Mouse (Mus musculus) midbrain, postnatal 0 days (tissue): ENCODE measurements around the gene Eef2. TPM values are rescaled to one million over a fixed set of nuclear protein-coding genes. Genes with fewer than 3 reads are reported as not detected.
A peak's percentile ranks its signal among the peaks of the same experiment; 100 is the strongest.
"Not testable (repeated sequence)": the region's sequence is repeated elsewhere in the genome, so short reads cannot be mapped to it uniquely, and the experiment has no call there.

Experiments used
- ATAC-seq: fragments of 200-750 bp; cut with Nextera tagmentation; 2 replicates; pipeline ENCODE4 v1.8.0; 2017; ENCODE audit warnings: moderate number of reproducible peaks, mild to moderate bottlenecking, moderate TSS enrichment, moderate library complexity; ENCODE audit not compliant: low FRiP score
- DNase-seq: peaks from one replicate; pipeline ENCODE4 v3.0.0-alpha.2; 2015; ENCODE audit warnings: low spot score
- H3K27ac ChIP-seq: fragments of 300-500 bp; sonication (generic); 2 replicates; pipeline ENCODE4 v1.5.1; 2014; ENCODE audit warnings: low read depth, mild to moderate bottlenecking, low read length, mixed read lengths
- H3K27me3 ChIP-seq: fragments of 300-500 bp; sonication (generic); 2 replicates; pipeline ENCODE4 v1.6.1; 2014; ENCODE audit warnings: low read length, control low read depth, mixed read lengths; ENCODE audit not compliant: insufficient read depth
- H3K36me3 ChIP-seq: fragments of 300-500 bp; sonication (generic); 2 replicates; pipeline ENCODE4 v1.6.1; 2014; ENCODE audit warnings: low read length, control low read depth, mixed read lengths; ENCODE audit not compliant: insufficient read depth
- H3K4me1 ChIP-seq: fragments of 300-500 bp; sonication (generic); 2 replicates; pipeline ENCODE4 v1.6.1; 2014; ENCODE audit warnings: mild to moderate bottlenecking, control low read depth, antibody characterized with exemption, low read length, mixed read lengths; ENCODE audit not compliant: insufficient read depth
- H3K4me2 ChIP-seq: fragments of 300-500 bp; sonication (generic); 2 replicates; pipeline ENCODE4 v1.6.1; 2014; ENCODE audit warnings: low read depth, mild to moderate bottlenecking, low read length, mixed read lengths; ENCODE audit not compliant: poor library complexity, severe bottlenecking
- H3K4me3 ChIP-seq: fragments of 300-500 bp; sonication (generic); 2 replicates; pipeline ENCODE4 v1.5.1; 2014; ENCODE audit warnings: low read depth, mild to moderate bottlenecking, low read length, moderate library complexity
- H3K9ac ChIP-seq: fragments of 300-500 bp; sonication (generic); replicated peaks from 2 replicates; pipeline ENCODE4 v1.6.1; 2014; ENCODE audit warnings: mild to moderate bottlenecking, low read length, moderate library complexity, mixed read lengths; ENCODE audit not compliant: poor library complexity, severe bottlenecking
- H3K9me3 ChIP-seq: fragments of 300-500 bp; sonication (generic); 2 replicates; pipeline ENCODE4 v1.6.1; 2016; ENCODE audit warnings: low read length, control low read depth
- CTCF ChIP-seq: IDR thresholded peaks from 2 replicates; pipeline ENCODE4 v1.5.1; 2016; ENCODE audit warnings: antibody characterized with exemption, mild to moderate bottlenecking
- WGBS: fragments of 180-500 bp; shearing (Covaris S2); extraction: QIAGEN DNeasy Blood & Tissue Kit; methylation state at CpG from one replicate; pipeline ENCODE4 v1.1.7; 2014; 5-methylcytosine and 5-hydroxymethylcytosine counted together
- polyA plus RNA-seq: library from polyadenylated mRNA; unstranded; fragments of >200 nt; fragmentation: Nextera tagmentation; extraction: Ambion mirVana; gene quantifications from 2 replicates; pipeline ENCODE4 v1.2.1, GENCODE M21; 2015
- total RNA-seq: library from RNA; depleted of rRNA; stranded (reverse); fragments of >200 nt; gene quantifications from 2 replicates; pipeline ENCODE4 v1.2.3, GENCODE M21; 2014; rRNA removed

The Eef2 gene
- total and polyA plus RNA-seq, 2 experiments from 2014 or later: 440 to 2,304 TPM

GRCm38 (mm10) chr10:81221402-81222015 lies 45.1 kb downstream of the Eef2 start:
- Histone ChIP-seq H3K4me1 (no peaks in the 10 kb centered on the region), H3K4me2 (no peak overlapping the region), H3K9ac (no peak overlapping the region), H3K27me3 (no peaks in the 10 kb centered on the region), H3K36me3 (peaks cover 38% of the 10 kb centered on the region), H3K4me3 (no peak overlapping the region), H3K9me3 (no peaks in the 10 kb centered on the region), H3K27ac (no peak overlapping the region)
- no peak for TF ChIP-seq CTCF
- 0 out of 2 replicates have a peak, but pooled peaks have one; percentile 28 for ATAC-seq
- no peak for DNase-seq
- 87% methylated on average over 5 of the region's 5 CpGs for WGBS

- not testable (repeated sequence) for ATAC-seq
- peaks cover 26% of the 10 kb centered on the region for H3K36me3 ChIP-seq
- WGBS: 61% methylated on average over 2 of the region's 2 CpGs
Observed at GRCm38 (mm10) chr10:81223731-81224130, 47.3 kb downstream of the Eef2 start.

GRCm38 (mm10) chr10:81229735-81230437 lies 53.5 kb downstream of the Eef2 start:
- H3K4me3 ChIP-seq: peak overlapping the region; percentile 76
- H3K4me2 ChIP-seq: peak overlapping the region; percentile 77
- H3K27ac ChIP-seq: peak overlapping the region; percentile 96
- 4% methylated on average over 20 of the region's 20 CpGs for WGBS
- H3K9me3 ChIP-seq: no peaks in the 10 kb centered on the region
- TF ChIP-seq CTCF: no peak
- no peaks in the 10 kb centered on the region for H3K36me3 ChIP-seq
- no peaks in the 10 kb centered on the region for H3K27me3 ChIP-seq
- H3K9ac ChIP-seq: peak overlapping the region; percentile 94
- peak; percentile 50 for DNase-seq
- ATAC-seq: no peak
- H3K4me1 ChIP-seq: peaks cover 15% of the 10 kb centered on the region

More at GRCm38 (mm10) chr10:81223731-81224130, 47.3 kb downstream of the Eef2 start:
- not testable (repeated sequence) for DNase-seq, H3K27ac ChIP-seq, H3K9ac ChIP-seq, H3K27me3 ChIP-seq, H3K4me2 ChIP-seq, H3K4me1 ChIP-seq, H3K4me3 ChIP-seq, H3K9me3 ChIP-seq

GRCm38 (mm10) chr10:81230438-81231332 lies 54.3 kb downstream of the Eef2 start, which contains the start of gene Atcay:
Gene Atcay (minus strand): TSS chr10:81230833.
- Histone ChIP-seq H3K9ac (peak within 1 kb of the TSS; percentile 94), H3K9me3 (no peaks in the 10 kb centered on the region), H3K36me3 (no peaks in the 10 kb centered on the region; the same call in 1 of the 2 replicates), H3K4me1 (peaks cover 15% of the 10 kb centered on the region), H3K27me3 (no peaks in the 10 kb centered on the region), H3K4me3 (peak within 1 kb of the TSS; percentile 76), H3K27ac (peak within 1 kb of the TSS; percentile 96), H3K4me2 (peak within 1 kb of the TSS; percentile 77)
- TF ChIP-seq CTCF: peak; percentile 79
- ATAC-seq (peak; percentile 87), DNase-seq (peak; percentile 93)
- WGBS: 3% methylated on average over 27 of the region's 27 CpGs

- Histone ChIP-seq H3K9me3 (no peaks in the 10 kb centered on the region), H3K27ac (peak overlapping the region; percentile 96), H3K36me3 (no peaks in the 10 kb centered on the region; the same call in 1 of the 2 replicates), H3K4me2 (peak overlapping the region; percentile 77), H3K9ac (no peak overlapping the region; the same call in 1 of the 2 replicates), H3K4me1 (peaks cover 15% of the 10 kb centered on the region), H3K27me3 (no peaks in the 10 kb centered on the region), H3K4me3 (peak overlapping the region; percentile 76)
- ATAC-seq: 0 out of 2 replicates have a peak, but pooled peaks have one; percentile 1
- 42% methylated on average over 7 of the region's 7 CpGs for WGBS
- no peak for TF ChIP-seq CTCF
- DNase-seq: no peak
Observed at GRCm38 (mm10) chr10:81231436-81231835, 55.0 kb downstream of the Eef2 start.

Other genes starting within 250 kb of the Eef2 start
Only the 30 nearest of the 31 such genes appear.
- 27.6 and 40.7 TPM in 2 replicates for gene Gng7, start 161.7 kb upstream of the Eef2 start, total RNA-seq
- gene Gng7, start 161.7 kb upstream of the Eef2 start, polyA plus RNA-seq: 29.5 and 29.9 TPM in 2 replicates
- 104 and 119 TPM in 2 replicates for gene Diras1, start 151.0 kb upstream of the Eef2 start, total RNA-seq
- gene Diras1, start 151.0 kb upstream of the Eef2 start, polyA plus RNA-seq: 95.2 and 98.3 TPM in 2 replicates
- 115 and 122 TPM in 2 replicates for gene Slc39a3, start 139.2 kb upstream of the Eef2 start, total RNA-seq
- gene Slc39a3, start 139.2 kb upstream of the Eef2 start, polyA plus RNA-seq: 50.2 and 54.7 TPM in 2 replicates
- gene Sgta, start 116.5 kb upstream of the Eef2 start, total RNA-seq: 216 and 236 TPM in 2 replicates
- gene Sgta, start 116.5 kb upstream of the Eef2 start, polyA plus RNA-seq: 325 and 348 TPM in 2 replicates
- gene Thop1, start 106.6 kb upstream of the Eef2 start, total RNA-seq: 59.9 and 67.1 TPM in 2 replicates
- gene Thop1, start 106.6 kb upstream of the Eef2 start, polyA plus RNA-seq: 35.2 and 35.8 TPM in 2 replicates
- 0.28 and 1.6 TPM in 2 replicates for gene Creb3l3, start 77.8 kb upstream of the Eef2 start, total RNA-seq
- 0.62 and 0.81 TPM in 2 replicates for gene Creb3l3, start 77.8 kb upstream of the Eef2 start, polyA plus RNA-seq
- gene Map2k2, start 70.7 kb upstream of the Eef2 start, total RNA-seq: 256 and 261 TPM in 2 replicates
- 210 and 218 TPM in 2 replicates for gene Map2k2, start 70.7 kb upstream of the Eef2 start, polyA plus RNA-seq
- 23.6 and 29.5 TPM in 2 replicates for gene Zbtb7a, start 41.4 kb upstream of the Eef2 start, total RNA-seq
- gene Zbtb7a, start 41.4 kb upstream of the Eef2 start, polyA plus RNA-seq: 16.1 and 18.0 TPM in 2 replicates
- gene Pias4, start 8.7 kb upstream of the Eef2 start, total RNA-seq: 31.2 and 38.0 TPM in 2 replicates
- gene Pias4, start 8.7 kb upstream of the Eef2 start, polyA plus RNA-seq: 30.1 and 31.3 TPM in 2 replicates
- 56.7 and 88.8 TPM in 2 replicates for gene Dapk3, start 6.4 kb downstream of the Eef2 start, total RNA-seq
- 59.1 and 60.9 TPM in 2 replicates for gene Dapk3, start 6.4 kb downstream of the Eef2 start, polyA plus RNA-seq
- gene 4930442H23Rik, start 7.2 kb downstream of the Eef2 start, total RNA-seq: not detected in 2 replicates
- gene 4930442H23Rik, start 7.2 kb downstream of the Eef2 start, polyA plus RNA-seq: not detected in 2 replicates
- not detected in 2 replicates for gene Nmrk2, start 25.4 kb downstream of the Eef2 start, total RNA-seq
- gene Nmrk2, start 25.4 kb downstream of the Eef2 start, polyA plus RNA-seq: 0.14 TPM in 1 of 2 replicates, not detected in the other
- 195 and 200 TPM in 2 replicates for gene Atcay, start 54.2 kb downstream of the Eef2 start, total RNA-seq
- 91.4 and 94.1 TPM in 2 replicates for gene Atcay, start 54.2 kb downstream of the Eef2 start, polyA plus RNA-seq
- 61.3 and 70.2 TPM in 2 replicates for gene Zfr2, start 56.5 kb downstream of the Eef2 start, total RNA-seq
- gene Zfr2, start 56.5 kb downstream of the Eef2 start, polyA plus RNA-seq: 24.9 and 25.3 TPM in 2 replicates
- 110 and 114 TPM in 2 replicates for gene Matk, start 76.3 kb downstream of the Eef2 start, total RNA-seq
- 96.9 and 108 TPM in 2 replicates for gene Matk, start 76.3 kb downstream of the Eef2 start, polyA plus RNA-seq
- gene Mrpl54, start 90.3 kb downstream of the Eef2 start, total RNA-seq: 145 and 164 TPM in 2 replicates
- 162 and 179 TPM in 2 replicates for gene Mrpl54, start 90.3 kb downstream of the Eef2 start, polyA plus RNA-seq
- gene Apba3, start 90.3 kb downstream of the Eef2 start, total RNA-seq: 45.0 and 64.8 TPM in 2 replicates
- 25.0 and 25.2 TPM in 2 replicates for gene Apba3, start 90.3 kb downstream of the Eef2 start, polyA plus RNA-seq
- 6.5 and 9.2 TPM in 2 replicates for gene Tjp3, start 115.0 kb downstream of the Eef2 start, total RNA-seq
- gene Tjp3, start 115.0 kb downstream of the Eef2 start, polyA plus RNA-seq: 5.1 and 6.3 TPM in 2 replicates
- 248 and 256 TPM in 2 replicates for gene Pip5k1c, start 116.3 kb downstream of the Eef2 start, total RNA-seq
- gene Pip5k1c, start 116.3 kb downstream of the Eef2 start, polyA plus RNA-seq: 125 and 129 TPM in 2 replicates
- 19.5 and 22.7 TPM in 2 replicates for gene Cactin, start 144.5 kb downstream of the Eef2 start, total RNA-seq
- 18.4 and 20.2 TPM in 2 replicates for gene Cactin, start 144.5 kb downstream of the Eef2 start, polyA plus RNA-seq
- gene Tbxa2r, start 152.1 kb downstream of the Eef2 start, total RNA-seq: 4.3 and 7.0 TPM in 2 replicates
- 3.8 and 4.7 TPM in 2 replicates for gene Tbxa2r, start 152.1 kb downstream of the Eef2 start, polyA plus RNA-seq
- gene Gipc3, start 166.6 kb downstream of the Eef2 start, total RNA-seq: 0.09 and 0.16 TPM in 2 replicates
- gene Gipc3, start 166.6 kb downstream of the Eef2 start, polyA plus RNA-seq: not detected in 2 replicates
- 9.6 and 12.6 TPM in 2 replicates for gene Hmg20b, start 173.8 kb downstream of the Eef2 start, total RNA-seq
- gene Hmg20b, start 173.8 kb downstream of the Eef2 start, polyA plus RNA-seq: 23.4 and 24.5 TPM in 2 replicates
- gene Mfsd12, start 180.9 kb downstream of the Eef2 start, total RNA-seq: 31.9 and 40.6 TPM in 2 replicates
- 13.6 and 15.4 TPM in 2 replicates for gene Mfsd12, start 180.9 kb downstream of the Eef2 start, polyA plus RNA-seq
- 1.4 TPM in 1 of 2 replicates, not detected in the other for gene 4930404N11Rik, start 189.2 kb downstream of the Eef2 start, total RNA-seq
- 0.47 and 0.54 TPM in 2 replicates for gene 4930404N11Rik, start 189.2 kb downstream of the Eef2 start, polyA plus RNA-seq
- gene Fzr1, start 201.9 kb downstream of the Eef2 start, total RNA-seq: 92.6 and 98.3 TPM in 2 replicates
- gene Fzr1, start 201.9 kb downstream of the Eef2 start, polyA plus RNA-seq: 147 and 149 TPM in 2 replicates
- 120 and 132 TPM in 2 replicates for gene Dohh, start 207.8 kb downstream of the Eef2 start, total RNA-seq
- 95.8 and 115 TPM in 2 replicates for gene Dohh, start 207.8 kb downstream of the Eef2 start, polyA plus RNA-seq
- gene Gm48551, start 207.8 kb downstream of the Eef2 start, total RNA-seq: 0.88 and 2.7 TPM in 2 replicates
- 5.8 and 10.2 TPM in 2 replicates for gene Gm48551, start 207.8 kb downstream of the Eef2 start, polyA plus RNA-seq
- gene Gm48552, start 212.4 kb downstream of the Eef2 start, total RNA-seq: 6.6 TPM in 1 of 2 replicates, not detected in the other
- 1.6 and 3.9 TPM in 2 replicates for gene Gm48552, start 212.4 kb downstream of the Eef2 start, polyA plus RNA-seq
- gene Smim24, start 216.4 kb downstream of the Eef2 start, total RNA-seq: 1.5 and 1.7 TPM in 2 replicates
- gene Smim24, start 216.4 kb downstream of the Eef2 start, polyA plus RNA-seq: 1.1 and 2.0 TPM in 2 replicates